Mouse (Mus musculus): ENCODE results near the gene Zfp618. TPM values are rescaled to one million over a fixed set of nuclear protein-coding genes. Genes with fewer than 3 reads are reported as not detected.

The Zfp618 gene
- 8.9 and 9.6 TPM in 2 replicates for polyA plus RNA-seq (2014; fragmentation: Nextera tagmentation; extraction: Ambion mirVana)

- Histone ChIP-seq H3K9me3 (ENCODE audit: control insufficient read depth, low read length) (no peaks in the 10 kb centered on the region), H3K36me3 (ENCODE audit: control insufficient read depth, insufficient read depth, low read length) (no peaks in the 10 kb centered on the region), H3K27me3 (ENCODE audit: control insufficient read depth, insufficient read depth, low read length) (no peaks in the 10 kb centered on the region), H3K4me2 (ENCODE audit: low read length) (peak within 1 kb of the TSS; percentile 78), H3K4me3 (ENCODE audit: control insufficient read depth in 1 of 2, insufficient read depth in 1 of 2, low read depth in 1 of 2, low read length in 2 of 2) (peak within 1 kb of the TSS; percentile 53 to 86), H3K4me1 (ENCODE audit: control insufficient read depth in 2 of 2, insufficient read depth in 2 of 2, low read length in 2 of 2) (0 out of 4 replicates have a peak, but pooled peaks cover 0 to 5% of the 10 kb centered on the region in 2 experiments), H3K9ac (ENCODE audit: low read length) (peak within 1 kb of the TSS; percentile 98), H3K27ac (replicated peaks in 1 of 2; ENCODE audit: control insufficient read depth in 1 of 2, insufficient read depth in 1 of 2, low read depth in 2 of 2, low read length in 2 of 2) (peak within 1 kb of the TSS in 1 of 2 experiments; percentile 74; a peak in 2 of 4 replicates)
- peak; percentile 50; the same call in 1 of the 2 replicates for ATAC-seq (ENCODE audit: insufficient number of reproducible peaks, insufficient read depth, low FRiP score, low read depth)
- WGBS = 2% methylated on average over 23 of the region's 86 CpGs
Measured at GRCm38 (mm10) chr4:62965497-62966302, at the start of gene Zfp618. Gene Zfp618 (plus strand): TSS chr4:62965573.

- no peaks in the 10 kb centered on the region for H3K9me3 ChIP-seq (ENCODE audit: control insufficient read depth, low read length)
- no peak overlapping the region for H3K9ac ChIP-seq (ENCODE audit: low read length)
- no peaks in the 10 kb centered on the region for H3K27me3 ChIP-seq (ENCODE audit: control insufficient read depth, insufficient read depth, low read length)
- no peak overlapping the region for H3K4me3 ChIP-seq (ENCODE audit: control insufficient read depth in 1 of 2, insufficient read depth in 1 of 2, low read depth in 1 of 2, low read length in 2 of 2)
- no peaks in the 10 kb centered on the region for H3K4me1 ChIP-seq (ENCODE audit: control insufficient read depth in 2 of 2, insufficient read depth in 2 of 2, low read length in 2 of 2)
- ATAC-seq (ENCODE audit: insufficient number of reproducible peaks, insufficient read depth, low FRiP score, low read depth) = no peak
- 93% methylated on average over 8 of the region's 8 CpGs for WGBS
- H3K4me2 ChIP-seq (ENCODE audit: low read length) = no peak overlapping the region
- H3K36me3 ChIP-seq (ENCODE audit: control insufficient read depth, insufficient read depth, low read length) = no peaks in the 10 kb centered on the region
- H3K27ac ChIP-seq (replicated peaks in 1 of 2; ENCODE audit: control insufficient read depth in 1 of 2, insufficient read depth in 1 of 2, low read depth in 2 of 2, low read length in 2 of 2) = no peak overlapping the region
Measured at GRCm38 (mm10) chr4:62917056-62917455, 48.3 kb upstream of the Zfp618 start.

- no peaks in the 10 kb centered on the region for H3K36me3 ChIP-seq (ENCODE audit: control insufficient read depth, insufficient read depth, low read length)
- ATAC-seq (ENCODE audit: insufficient number of reproducible peaks, insufficient read depth, low FRiP score, low read depth) = no peak
- no peak overlapping the region for H3K9ac ChIP-seq (ENCODE audit: low read length)
- no peaks in the 10 kb centered on the region for H3K27me3 ChIP-seq (ENCODE audit: control insufficient read depth, insufficient read depth, low read length)
- H3K4me3 ChIP-seq (ENCODE audit: control insufficient read depth in 1 of 2, insufficient read depth in 1 of 2, low read depth in 1 of 2, low read length in 2 of 2) = no peak overlapping the region
- H3K4me1 ChIP-seq (ENCODE audit: control insufficient read depth in 2 of 2, insufficient read depth in 2 of 2, low read length in 2 of 2) = no peaks in the 10 kb centered on the region
- H3K27ac ChIP-seq (replicated peaks in 1 of 2; ENCODE audit: control insufficient read depth in 1 of 2, insufficient read depth in 1 of 2, low read depth in 2 of 2, low read length in 2 of 2) = no peak overlapping the region
- no peak overlapping the region for H3K4me2 ChIP-seq (ENCODE audit: low read length)
- H3K9me3 ChIP-seq (ENCODE audit: control insufficient read depth, low read length) = no peaks in the 10 kb centered on the region
- WGBS = 77% methylated on average over 4 of the region's 4 CpGs
Measured at GRCm38 (mm10) chr4:62933798-62934197, 31.6 kb upstream of the Zfp618 start.

- Histone ChIP-seq H3K9ac (ENCODE audit: low read length) (no peak overlapping the region), H3K4me2 (ENCODE audit: low read length) (no peak overlapping the region), H3K27me3 (ENCODE audit: control insufficient read depth, insufficient read depth, low read length) (no peaks in the 10 kb centered on the region), H3K4me1 (ENCODE audit: control insufficient read depth in 2 of 2, insufficient read depth in 2 of 2, low read length in 2 of 2) (no peaks in the 10 kb centered on the region), H3K36me3 (ENCODE audit: control insufficient read depth, insufficient read depth, low read length) (no peaks in the 10 kb centered on the region), H3K27ac (replicated peaks in 1 of 2; ENCODE audit: control insufficient read depth in 1 of 2, insufficient read depth in 1 of 2, low read depth in 2 of 2, low read length in 2 of 2) (no peak overlapping the region), H3K9me3 (ENCODE audit: control insufficient read depth, low read length) (no peaks in the 10 kb centered on the region), H3K4me3 (ENCODE audit: control insufficient read depth in 1 of 2, insufficient read depth in 1 of 2, low read depth in 1 of 2, low read length in 2 of 2) (no peak overlapping the region)
- ATAC-seq (ENCODE audit: insufficient number of reproducible peaks, insufficient read depth, low FRiP score, low read depth) = no peak
- WGBS = 78% methylated on average over 11 of the region's 11 CpGs
Measured at GRCm38 (mm10) chr4:62935589-62936218, 29.7 kb upstream of the Zfp618 start.

GRCm38 (mm10) chr4:62941961-62942892 is 23.1 kb upstream of the Zfp618 start:
- no peak overlapping the region for H3K9ac ChIP-seq (ENCODE audit: low read length)
- peaks cover 6 to 8% of the 10 kb centered on the region in 2 experiments; a peak in 3 of 4 replicates for H3K4me1 ChIP-seq (ENCODE audit: control insufficient read depth in 2 of 2, insufficient read depth in 2 of 2, low read length in 2 of 2)
- H3K27ac ChIP-seq (replicated peaks in 1 of 2; ENCODE audit: control insufficient read depth in 1 of 2, insufficient read depth in 1 of 2, low read depth in 2 of 2, low read length in 2 of 2) = peak overlapping the region; percentile 2 to 10; a peak in 2 of 4 replicates
- H3K4me3 ChIP-seq (ENCODE audit: control insufficient read depth in 1 of 2, insufficient read depth in 1 of 2, low read depth in 1 of 2, low read length in 2 of 2) = no peak overlapping the region
- H3K27me3 ChIP-seq (ENCODE audit: control insufficient read depth, insufficient read depth, low read length) = no peaks in the 10 kb centered on the region
- no peaks in the 10 kb centered on the region for H3K36me3 ChIP-seq (ENCODE audit: control insufficient read depth, insufficient read depth, low read length)
- 40% methylated on average over 14 of the region's 14 CpGs for WGBS
- no peaks in the 10 kb centered on the region for H3K9me3 ChIP-seq (ENCODE audit: control insufficient read depth, low read length)
- H3K4me2 ChIP-seq (ENCODE audit: low read length) = peak overlapping the region; percentile 10; the same call in 1 of the 2 replicates
- ATAC-seq (ENCODE audit: insufficient number of reproducible peaks, insufficient read depth, low FRiP score, low read depth) = peak; percentile 49

- H3K27ac ChIP-seq (replicated peaks in 1 of 2; ENCODE audit: control insufficient read depth in 1 of 2, insufficient read depth in 1 of 2, low read depth in 2 of 2, low read length in 2 of 2) = no peak overlapping the region
- peaks cover 6 to 8% of the 10 kb centered on the region in 2 experiments; a peak in 3 of 4 replicates for H3K4me1 ChIP-seq (ENCODE audit: control insufficient read depth in 2 of 2, insufficient read depth in 2 of 2, low read length in 2 of 2)
- H3K36me3 ChIP-seq (ENCODE audit: control insufficient read depth, insufficient read depth, low read length) = no peaks in the 10 kb centered on the region
- H3K9ac ChIP-seq (ENCODE audit: low read length) = no peak overlapping the region
- no peaks in the 10 kb centered on the region for H3K27me3 ChIP-seq (ENCODE audit: control insufficient read depth, insufficient read depth, low read length)
- no peaks in the 10 kb centered on the region for H3K9me3 ChIP-seq (ENCODE audit: control insufficient read depth, low read length)
- ATAC-seq (ENCODE audit: insufficient number of reproducible peaks, insufficient read depth, low FRiP score, low read depth) = no peak
- WGBS = 42% methylated on average over 4 of the region's 4 CpGs
- no peak overlapping the region for H3K4me2 ChIP-seq (ENCODE audit: low read length)
- H3K4me3 ChIP-seq (ENCODE audit: control insufficient read depth in 1 of 2, insufficient read depth in 1 of 2, low read depth in 1 of 2, low read length in 2 of 2) = no peak overlapping the region
Measured at GRCm38 (mm10) chr4:62944326-62944879, 21.0 kb upstream of the Zfp618 start.

- no peak for ATAC-seq (ENCODE audit: insufficient number of reproducible peaks, insufficient read depth, low FRiP score, low read depth)
- no peaks in the 10 kb centered on the region for H3K36me3 ChIP-seq (ENCODE audit: control insufficient read depth, insufficient read depth, low read length)
- no peaks in the 10 kb centered on the region for H3K9me3 ChIP-seq (ENCODE audit: control insufficient read depth, low read length)
- 0 out of 4 replicates have a peak, but pooled peaks cover 0 to 5% of the 10 kb centered on the region in 2 experiments for H3K4me1 ChIP-seq (ENCODE audit: control insufficient read depth in 2 of 2, insufficient read depth in 2 of 2, low read length in 2 of 2)
- H3K27ac ChIP-seq (replicated peaks in 1 of 2; ENCODE audit: control insufficient read depth in 1 of 2, insufficient read depth in 1 of 2, low read depth in 2 of 2, low read length in 2 of 2) = no peak overlapping the region
- WGBS = 66% methylated on average over 4 of the region's 4 CpGs
- no peak overlapping the region for H3K9ac ChIP-seq (ENCODE audit: low read length)
- no peaks in the 10 kb centered on the region for H3K27me3 ChIP-seq (ENCODE audit: control insufficient read depth, insufficient read depth, low read length)
- H3K4me2 ChIP-seq (ENCODE audit: low read length) = no peak overlapping the region
- no peak overlapping the region for H3K4me3 ChIP-seq (ENCODE audit: control insufficient read depth in 1 of 2, insufficient read depth in 1 of 2, low read depth in 1 of 2, low read length in 2 of 2)
Measured at GRCm38 (mm10) chr4:62963806-62964205, 1.6 kb upstream of the Zfp618 start.
